Mouse (Mus musculus): ENCODE data around the gene Rpl15. TPM values are rescaled to one million over a fixed set of nuclear protein-coding genes. Genes with fewer than 3 reads are reported as not detected.
A peak's percentile ranks its signal among the peaks of the same experiment; 100 is the strongest.

The Rpl15 gene
- polyA plus RNA-seq (2016; fragmentation: Nextera tagmentation; extraction: Ambion mirVana), result 460 and 562 TPM in 2 replicates

DNA sequence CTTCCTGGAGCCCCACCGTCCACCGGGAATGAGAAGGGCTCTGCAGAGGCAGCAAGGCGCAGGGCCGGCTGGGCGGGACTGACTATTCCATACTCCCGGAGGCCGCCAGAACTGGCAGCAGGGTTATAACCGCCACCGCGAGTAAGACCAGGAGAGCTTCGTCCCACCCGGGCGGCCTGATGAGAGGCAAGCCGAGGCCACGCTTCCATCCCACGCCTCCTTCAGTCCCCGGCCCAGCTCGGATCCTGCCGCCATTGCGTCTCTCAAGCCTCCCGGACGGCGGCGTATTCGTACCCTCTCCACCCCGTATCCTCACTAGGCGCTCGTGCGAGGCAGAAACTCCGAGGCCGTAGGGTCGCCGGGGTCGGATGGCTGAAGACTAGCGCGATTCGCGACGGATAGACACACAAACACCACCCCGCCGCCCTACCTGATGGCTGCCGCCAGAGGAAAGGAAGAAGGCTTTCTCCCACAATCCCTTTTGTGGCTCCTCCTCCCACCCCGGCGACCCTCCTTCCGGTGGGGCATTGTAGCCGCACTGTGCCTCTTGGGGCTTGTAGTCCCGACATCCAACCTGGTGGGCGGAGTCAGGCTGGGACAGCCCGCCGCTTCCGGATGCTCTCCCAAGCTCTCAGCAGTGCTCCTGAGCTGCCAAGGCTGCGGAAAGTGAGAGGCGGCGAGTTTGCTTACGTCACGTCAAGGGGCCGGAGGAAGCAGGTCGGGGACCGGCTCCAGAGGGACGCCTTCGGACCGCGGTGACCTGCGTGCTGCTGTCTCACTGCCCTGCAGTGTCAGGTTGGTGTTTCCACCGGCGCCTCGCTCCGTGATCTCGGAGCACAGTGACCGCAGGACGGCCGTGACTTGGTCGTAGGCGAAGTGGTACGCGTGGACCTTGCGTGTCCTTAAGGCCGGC, at the start of gene Rpl15, which contains the start of gene Nkiras1:
TSS of gene Rpl15 (minus strand) at position 863 of the 913 bp plus-strand sequence.
TSS of gene Nkiras1 (plus strand) at position 608 of the 913 bp plus-strand sequence.
- under 1% methylated on average over 78 of the region's 78 CpGs for WGBS
- peak; percentile 98 for DNase-seq (ENCODE audit: low spot score)

DNA sequence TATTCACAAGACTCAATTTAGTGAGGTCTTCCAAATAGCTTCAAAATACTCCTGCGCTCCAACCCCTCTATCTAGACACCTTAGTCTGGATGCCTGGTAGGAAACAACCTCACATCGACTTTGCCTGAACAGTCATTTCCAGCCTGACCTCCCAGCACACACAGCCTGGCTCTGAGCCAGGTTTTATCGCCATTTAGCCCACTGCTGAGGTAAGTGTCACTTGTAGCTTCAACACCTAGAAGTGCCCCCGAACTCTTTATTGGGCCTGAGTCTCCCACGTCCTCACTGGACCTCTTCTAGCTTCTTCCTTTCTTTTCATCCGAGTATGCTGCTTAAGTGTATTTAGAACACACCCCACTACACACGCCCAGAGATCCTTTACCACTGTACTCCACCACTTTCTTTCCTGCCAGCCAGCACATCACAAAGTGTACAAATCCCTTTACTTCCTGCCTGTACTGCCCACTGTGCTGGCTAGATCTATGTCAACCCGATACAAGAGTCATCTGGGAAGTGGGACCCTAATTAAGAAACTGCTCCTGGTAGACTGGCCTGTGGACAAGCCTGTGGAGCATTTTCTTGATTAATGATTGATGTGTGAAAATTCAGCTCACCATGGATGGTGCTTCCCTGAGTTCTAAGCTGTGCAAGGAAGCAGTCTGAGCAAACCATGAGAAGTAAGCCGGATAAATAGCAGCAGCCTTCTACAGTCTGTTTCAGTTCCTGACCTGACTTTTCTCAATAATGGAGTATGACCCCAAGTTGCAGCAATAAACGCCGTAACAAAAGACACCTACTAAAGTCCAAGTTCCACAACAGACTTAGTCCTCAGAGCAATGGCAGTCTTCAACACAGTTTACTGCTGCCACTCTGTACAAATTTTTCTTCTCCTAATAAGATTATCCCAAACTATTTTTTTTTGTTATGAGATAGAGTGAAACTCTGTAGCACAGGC, 46.5 kb upstream of the Rpl15 start:
- Histone ChIP-seq H3K4me3 (no peak overlapping the region), H3K36me3 (peaks cover 52% of the 10 kb centered on the region), H3K27ac (no peak overlapping the region), H3K4me1 (no peaks in the 10 kb centered on the region), H3K27me3 (ENCODE audit: low read depth, poor library complexity, severe bottlenecking) (no peaks in the 10 kb centered on the region), H3K9me3 (replicated peaks) (no peaks in the 10 kb centered on the region)
- WGBS, result 89% methylated on average over 11 of the region's 11 CpGs
- no peak for DNase-seq (ENCODE audit: low spot score)

More for the DNA sequence above, at the start of gene Rpl15, which contains the start of gene Nkiras1:
- peak within 1 kb of the TSS; percentile 98 for H3K27ac ChIP-seq
- peaks cover 6% of the 10 kb centered on the region for H3K4me1 ChIP-seq
- H3K9me3 ChIP-seq (replicated peaks), result no peaks in the 10 kb centered on the region
- H3K4me3 ChIP-seq, result peak within 1 kb of the TSS; percentile 89
- peaks cover 35% of the 10 kb centered on the region for H3K36me3 ChIP-seq
- H3K27me3 ChIP-seq (ENCODE audit: low read depth, poor library complexity, severe bottlenecking), result no peaks in the 10 kb centered on the region

DNA sequence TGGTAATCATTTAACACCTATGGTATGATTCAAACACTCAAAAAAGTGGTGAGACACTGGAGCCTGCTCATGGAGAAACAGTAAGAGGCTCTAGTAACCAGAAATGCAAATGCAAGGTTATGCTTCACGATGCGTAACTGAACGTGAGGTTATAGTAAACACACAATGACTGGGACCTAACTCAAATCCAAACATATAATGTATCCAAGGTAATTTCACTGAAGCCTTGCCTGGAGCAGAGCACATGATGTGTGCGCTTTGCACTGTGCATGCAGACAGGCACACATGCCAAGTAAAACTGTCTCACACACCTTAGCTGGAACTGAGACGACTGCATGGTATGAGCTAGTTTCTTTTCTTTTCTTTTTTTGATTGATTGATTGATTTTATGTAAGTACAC, 33.0 kb upstream of the Rpl15 start:
- Histone ChIP-seq H3K4me3 (no peak overlapping the region), H3K27me3 (ENCODE audit: low read depth, poor library complexity, severe bottlenecking) (no peaks in the 10 kb centered on the region), H3K36me3 (peaks cover 31% of the 10 kb centered on the region), H3K9me3 (replicated peaks) (no peaks in the 10 kb centered on the region), H3K27ac (no peak overlapping the region), H3K4me1 (no peaks in the 10 kb centered on the region)
- DNase-seq (ENCODE audit: low spot score), result no peak
- 98% methylated on average over 5 of the region's 5 CpGs for WGBS

DNA sequence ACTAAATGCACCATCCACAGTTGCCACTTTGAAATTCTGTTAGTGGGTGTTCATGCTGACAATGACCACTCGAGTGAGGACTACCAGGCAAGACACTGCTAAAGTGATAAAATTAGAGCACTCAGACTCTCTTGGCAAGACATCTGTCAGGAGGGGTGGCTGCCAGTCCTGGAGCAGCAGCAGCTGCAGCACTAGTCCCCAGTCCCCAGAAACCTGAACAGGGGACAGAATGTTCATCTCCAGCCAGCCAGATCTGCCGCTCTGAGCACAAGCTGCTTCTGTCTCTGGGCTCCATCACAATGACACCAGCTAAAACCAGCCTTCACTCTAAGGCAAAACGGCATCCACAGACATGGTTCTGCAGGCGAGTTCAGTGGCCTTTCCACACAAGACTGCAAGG, 32.1 kb upstream of the Rpl15 start:
- no peak overlapping the region for H3K4me3 ChIP-seq
- H3K27ac ChIP-seq, result no peak overlapping the region
- DNase-seq (ENCODE audit: low spot score), result no peak
- H3K4me1 ChIP-seq, result no peaks in the 10 kb centered on the region
- peaks cover 37% of the 10 kb centered on the region for H3K36me3 ChIP-seq
- no peaks in the 10 kb centered on the region for H3K27me3 ChIP-seq (ENCODE audit: low read depth, poor library complexity, severe bottlenecking)
- H3K9me3 ChIP-seq (replicated peaks), result no peaks in the 10 kb centered on the region
- WGBS, result 82% methylated on average over 4 of the region's 4 CpGs

DNA sequence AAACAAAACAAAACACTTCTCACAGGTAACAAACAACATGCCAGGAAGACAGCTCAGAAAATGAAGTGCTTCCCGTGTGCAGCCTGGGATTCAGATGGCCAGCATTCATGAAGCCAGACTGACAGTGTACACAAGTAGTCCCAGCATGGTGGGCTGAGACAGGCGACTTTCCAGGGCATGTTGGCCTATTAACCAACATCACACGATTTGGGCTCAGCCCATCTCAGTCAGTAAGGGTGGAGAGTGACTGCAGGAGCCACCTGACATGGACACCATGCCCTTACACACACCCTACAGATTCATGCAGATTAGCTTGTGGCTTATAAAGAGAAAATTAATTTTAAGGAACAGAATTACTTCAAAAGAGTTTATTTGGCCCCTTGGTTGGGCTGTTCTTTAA, 31.6 kb upstream of the Rpl15 start:
- peaks cover 36% of the 10 kb centered on the region for H3K36me3 ChIP-seq
- no peak for DNase-seq (ENCODE audit: low spot score)
- no peak overlapping the region for H3K27ac ChIP-seq
- WGBS, result 81% methylated on average over 3 of the region's 3 CpGs
- no peaks in the 10 kb centered on the region for H3K9me3 ChIP-seq (replicated peaks)
- H3K4me1 ChIP-seq, result no peaks in the 10 kb centered on the region
- H3K4me3 ChIP-seq, result no peak overlapping the region
- no peaks in the 10 kb centered on the region for H3K27me3 ChIP-seq (ENCODE audit: low read depth, poor library complexity, severe bottlenecking)

DNA sequence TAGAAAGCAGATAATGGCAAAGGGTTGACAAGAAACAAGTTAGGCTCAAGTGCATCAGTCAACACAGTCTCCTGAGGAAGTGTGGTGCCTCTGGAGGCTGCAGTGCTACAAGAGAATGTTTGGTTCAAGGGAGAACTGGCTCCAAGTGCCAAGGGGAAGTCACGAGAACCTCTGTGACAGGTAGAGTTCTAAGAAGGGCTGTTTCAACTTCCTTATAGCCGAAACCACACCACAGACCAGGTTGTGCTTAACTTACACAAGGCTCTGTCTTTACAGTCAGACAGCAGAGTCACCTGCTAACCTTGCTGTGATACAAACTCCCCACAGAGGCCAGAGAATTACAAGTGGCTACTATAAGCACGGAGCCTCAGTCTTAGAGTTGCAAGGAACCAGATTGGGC, 30.4 kb upstream of the Rpl15 start:
- 86% methylated on average over 3 of the region's 3 CpGs for WGBS

DNA sequence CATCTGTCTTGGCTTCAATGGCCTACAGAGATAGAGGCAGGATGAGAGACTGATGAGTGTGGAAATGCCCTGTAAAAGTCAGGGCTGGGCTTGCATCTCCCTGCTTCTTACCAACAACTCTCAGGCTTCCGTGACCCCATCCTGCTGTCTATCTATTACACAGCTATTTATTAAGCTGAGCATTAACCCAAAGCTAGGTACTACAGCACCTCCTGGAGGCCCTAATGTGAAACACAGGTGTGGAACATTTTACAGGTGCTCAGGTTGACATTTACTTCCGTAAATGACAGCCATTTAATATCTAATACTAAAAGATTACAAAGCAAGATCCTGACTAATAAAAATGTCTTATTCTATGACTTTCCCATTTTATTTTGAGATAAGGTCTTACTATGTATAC, 29.5 kb upstream of the Rpl15 start:
- 96% methylated on average over 2 of the region's 2 CpGs for WGBS
- Histone ChIP-seq H3K27me3 (ENCODE audit: low read depth, poor library complexity, severe bottlenecking) (no peaks in the 10 kb centered on the region), H3K27ac (no peak overlapping the region), H3K36me3 (peaks cover 24% of the 10 kb centered on the region), H3K4me1 (no peaks in the 10 kb centered on the region), H3K9me3 (replicated peaks) (no peaks in the 10 kb centered on the region), H3K4me3 (no peak overlapping the region)
- DNase-seq (ENCODE audit: low spot score), result no peak

More for the DNA sequence above, 30.4 kb upstream of the Rpl15 start:
- no peak for DNase-seq (ENCODE audit: low spot score)
- Histone ChIP-seq H3K4me1 (no peaks in the 10 kb centered on the region), H3K36me3 (peaks cover 33% of the 10 kb centered on the region), H3K4me3 (no peak overlapping the region), H3K9me3 (replicated peaks) (no peaks in the 10 kb centered on the region), H3K27me3 (ENCODE audit: low read depth, poor library complexity, severe bottlenecking) (no peaks in the 10 kb centered on the region), H3K27ac (no peak overlapping the region)

DNA sequence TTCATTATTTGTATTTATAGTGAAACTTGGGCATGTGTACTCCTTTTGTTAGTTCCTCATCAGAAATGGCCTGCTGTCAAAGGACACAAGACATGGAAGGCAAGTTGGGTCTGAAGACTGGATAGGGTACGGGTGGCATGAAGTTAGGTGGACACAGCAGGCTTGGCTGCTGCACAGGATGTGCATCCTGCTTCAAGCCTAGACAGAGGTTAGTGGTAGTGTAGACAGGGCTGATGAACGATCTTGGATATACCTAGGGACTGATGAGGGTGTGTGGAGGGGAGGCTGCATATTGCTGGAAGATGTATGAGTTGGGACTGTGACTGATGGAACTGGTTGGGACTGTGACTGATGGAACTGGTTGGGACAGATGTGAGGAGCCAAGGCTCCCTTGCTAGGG, 27.7 kb upstream of the Rpl15 start:
- no peak for DNase-seq (ENCODE audit: low spot score)
- 94% methylated on average over 2 of the region's 2 CpGs for WGBS
- peaks cover 15% of the 10 kb centered on the region for H3K36me3 ChIP-seq
- H3K27me3 ChIP-seq (ENCODE audit: low read depth, poor library complexity, severe bottlenecking), result no peaks in the 10 kb centered on the region
- no peaks in the 10 kb centered on the region for H3K4me1 ChIP-seq
- H3K27ac ChIP-seq, result no peak overlapping the region
- no peaks in the 10 kb centered on the region for H3K9me3 ChIP-seq (replicated peaks)
- H3K4me3 ChIP-seq, result no peak overlapping the region

DNA sequence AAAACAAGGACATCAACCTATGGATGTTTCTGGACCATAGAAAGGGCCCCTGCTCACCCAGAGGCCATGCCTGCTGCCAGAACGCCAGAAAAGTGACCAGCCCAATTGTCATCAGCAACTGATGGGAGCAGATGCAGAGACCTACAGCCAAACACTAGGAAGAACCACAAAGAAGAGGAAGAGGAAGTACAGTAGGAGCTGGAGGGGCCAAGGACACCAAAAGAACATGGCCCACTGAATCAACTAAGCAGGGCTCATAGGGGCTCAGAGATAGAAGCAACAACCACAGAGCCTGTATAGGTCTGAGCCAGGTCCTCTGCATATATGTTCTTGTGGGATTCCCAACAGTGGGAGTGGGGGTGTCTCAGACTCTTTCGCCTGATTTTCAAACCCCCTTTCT, 26.2 kb upstream of the Rpl15 start:
- Histone ChIP-seq H3K4me1 (no peaks in the 10 kb centered on the region), H3K9me3 (replicated peaks) (no peaks in the 10 kb centered on the region), H3K36me3 (peaks cover 15% of the 10 kb centered on the region), H3K4me3 (no peak overlapping the region), H3K27me3 (ENCODE audit: low read depth, poor library complexity, severe bottlenecking) (no peaks in the 10 kb centered on the region), H3K27ac (no peak overlapping the region)
- WGBS, result 85% methylated on average over 2 of the region's 2 CpGs
- no peak for DNase-seq (ENCODE audit: low spot score)

DNA sequence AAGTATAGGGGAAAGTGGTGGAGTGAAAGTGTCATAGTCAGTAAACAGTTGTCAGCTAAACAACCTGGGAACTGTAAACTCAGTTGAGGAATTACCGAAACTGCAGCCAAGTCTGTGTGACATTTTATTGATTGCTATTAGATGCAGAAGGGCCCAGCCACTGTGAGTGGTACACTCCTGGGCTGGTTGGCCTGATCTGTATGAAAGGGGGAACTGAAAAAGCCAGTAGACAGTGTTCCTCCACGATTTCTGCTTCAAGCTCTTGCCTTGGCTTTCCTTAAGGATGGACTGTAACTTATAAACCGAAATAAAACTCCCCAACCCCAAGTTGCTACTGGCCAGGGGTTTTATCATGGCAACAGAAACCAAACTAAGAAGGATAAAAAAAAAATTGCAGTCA, 21.4 kb upstream of the Rpl15 start:
- WGBS, result 85% methylated on average over 3 of the region's 3 CpGs
- DNase-seq (ENCODE audit: low spot score), result no peak
- H3K4me3 ChIP-seq, result no peak overlapping the region

DNA sequence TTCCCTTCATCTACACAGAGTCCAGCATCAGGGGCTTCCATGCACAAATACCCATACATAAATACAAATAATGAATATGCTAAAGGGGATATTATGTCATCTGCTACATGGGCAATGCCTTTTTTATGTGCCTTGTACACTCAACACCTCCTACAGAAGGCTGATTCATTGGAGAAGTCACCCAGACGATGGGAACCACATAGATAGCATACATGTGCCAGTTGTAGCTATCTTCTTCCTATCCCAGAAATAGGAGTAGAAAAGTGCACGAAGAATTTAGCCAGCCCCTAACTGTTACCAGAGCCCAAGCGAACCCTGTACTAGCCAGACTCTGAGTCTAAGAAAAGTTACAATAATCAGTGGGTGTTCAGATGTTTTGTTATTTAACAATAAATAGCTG, 20.9 kb upstream of the Rpl15 start:
- H3K4me1 ChIP-seq, result no peaks in the 10 kb centered on the region
- peaks cover 4% of the 10 kb centered on the region; the same call in 1 of the 2 replicates for H3K36me3 ChIP-seq
- WGBS, result 89% methylated on average over 3 of the region's 3 CpGs
- H3K9me3 ChIP-seq (replicated peaks), result no peaks in the 10 kb centered on the region
- H3K27me3 ChIP-seq (ENCODE audit: low read depth, poor library complexity, severe bottlenecking), result no peaks in the 10 kb centered on the region
- no peak overlapping the region for H3K4me3 ChIP-seq
- H3K27ac ChIP-seq, result no peak overlapping the region
- DNase-seq (ENCODE audit: low spot score), result no peak

More for the DNA sequence above, 21.4 kb upstream of the Rpl15 start:
- Histone ChIP-seq H3K4me1 (no peaks in the 10 kb centered on the region), H3K27ac (no peak overlapping the region), H3K36me3 (peaks cover 4% of the 10 kb centered on the region; the same call in 1 of the 2 replicates), H3K27me3 (ENCODE audit: low read depth, poor library complexity, severe bottlenecking) (no peaks in the 10 kb centered on the region), H3K9me3 (replicated peaks) (no peaks in the 10 kb centered on the region)

DNA sequence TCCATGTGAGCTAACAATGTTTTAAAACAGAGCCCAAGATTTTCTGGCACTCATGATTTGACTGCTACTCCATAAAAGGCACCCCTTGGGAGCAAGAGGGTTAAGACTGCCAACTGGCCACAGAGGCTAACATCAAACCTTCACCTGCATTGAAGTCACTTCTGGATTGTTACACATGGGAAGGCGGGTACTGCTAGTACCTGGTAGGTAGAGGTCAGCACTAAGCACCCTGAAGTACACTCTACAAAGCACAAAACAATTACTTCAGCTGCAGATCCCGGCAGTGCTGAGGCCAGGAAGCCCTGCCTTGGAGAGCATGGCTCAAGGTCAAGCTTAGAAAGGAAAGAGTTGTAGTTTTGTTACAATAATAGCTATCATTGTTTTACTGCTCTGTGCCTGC, 16.2 kb upstream of the Rpl15 start:
- Histone ChIP-seq H3K36me3 (peaks cover 22% of the 10 kb centered on the region), H3K9me3 (replicated peaks) (no peaks in the 10 kb centered on the region), H3K4me3 (no peak overlapping the region), H3K4me1 (no peaks in the 10 kb centered on the region), H3K27me3 (ENCODE audit: low read depth, poor library complexity, severe bottlenecking) (no peaks in the 10 kb centered on the region), H3K27ac (no peak overlapping the region)
- DNase-seq (ENCODE audit: low spot score), result no peak
- WGBS, result 92% methylated on average over 2 of the region's 2 CpGs

Data from limb, embryonic 10.5 days (tissue).